Mouse (Mus musculus) limb, embryonic 11.5 days (tissue): ENCODE data around the gene Banf1. TPM values are rescaled to one million over a fixed set of nuclear protein-coding genes. Genes with fewer than 3 reads are reported as not detected.

Experiments
- ATAC-seq: fragments of 200-750 bp; cut with Nextera tagmentation; 2 replicates; pipeline ENCODE4 v1.8.0; 2017; ENCODE audit warnings: low read depth; ENCODE audit not compliant: insufficient number of reproducible peaks, low FRiP score, low TSS enrichment
- DNase-seq: peaks from one replicate; pipeline ENCODE4 v3.0.0-alpha.2; 2015; ENCODE audit warnings: low spot score
- H3K27ac ChIP-seq: fragments of 300-500 bp; sonication (generic); replicated peaks from 2 replicates; pipeline ENCODE4 v1.5.1; 2014; ENCODE audit warnings: low read depth, mild to moderate bottlenecking, low read length
- H3K27me3 ChIP-seq: fragments of 300-500 bp; sonication (generic); 2 replicates; pipeline ENCODE4 v1.6.1; 2014; ENCODE audit warnings: mild to moderate bottlenecking, low read length, mixed read lengths; ENCODE audit not compliant: control insufficient read depth, insufficient read depth
- H3K36me3 ChIP-seq: fragments of 300-500 bp; sonication (generic); 2 replicates; pipeline ENCODE4 v1.6.1; 2014; ENCODE audit warnings: mild to moderate bottlenecking, low read length, moderate library complexity, mixed read lengths; ENCODE audit not compliant: control insufficient read depth, insufficient read depth
- H3K4me1 ChIP-seq: fragments of 300-500 bp; sonication (generic); 2 replicates; pipeline ENCODE4 v1.6.1; 2014; ENCODE audit warnings: low read length, mixed read lengths; ENCODE audit not compliant: control insufficient read depth, insufficient read depth
- H3K4me2 ChIP-seq: fragments of 300-500 bp; sonication (generic); 2 replicates; pipeline ENCODE4 v1.6.1; 2014; ENCODE audit warnings: low read depth, mild to moderate bottlenecking, moderate library complexity; ENCODE audit not compliant: severe bottlenecking
- H3K4me3 ChIP-seq: fragments of 300-500 bp; sonication (generic); 2 replicates; pipeline ENCODE4 v1.5.1; 2014; ENCODE audit warnings: low read depth, low read length
- H3K9ac ChIP-seq: fragments of 300-500 bp; sonication (generic); 2 replicates; pipeline ENCODE4 v1.6.1; 2014; ENCODE audit warnings: mild to moderate bottlenecking, low read length
- H3K9me3 ChIP-seq: fragments of 300-500 bp; sonication (generic); 2 replicates; pipeline ENCODE4 v1.6.1; 2016; ENCODE audit warnings: low read length; ENCODE audit not compliant: control insufficient read depth
- WGBS: fragments of 180-500 bp; shearing (Covaris S2); extraction: QIAGEN DNeasy Blood & Tissue Kit; methylation state at CpG from one replicate; pipeline ENCODE4 v1.1.7; 2014; 5-methylcytosine and 5-hydroxymethylcytosine counted together
- polyA plus RNA-seq: library from polyadenylated mRNA; unstranded; fragments of >200 nt; fragmentation: Nextera tagmentation; extraction: Ambion mirVana; gene quantifications from 2 replicates; pipeline ENCODE4 v1.2.1, GENCODE M21; 2014

The Banf1 gene
- polyA plus RNA-seq, 1 experiment from 2014 or later: 532 TPM

- H3K27me3 ChIP-seq: no peaks in the 10 kb centered on the region
- ATAC-seq: no peak
- H3K9me3 ChIP-seq: no peaks in the 10 kb centered on the region
- 88% methylated on average over 7 of the region's 7 CpGs for WGBS
- H3K4me3 ChIP-seq: no peak overlapping the region
- no peak overlapping the region for H3K9ac ChIP-seq
- H3K4me1 ChIP-seq: peaks cover 6% of the 10 kb centered on the region
- peaks cover 23% of the 10 kb centered on the region for H3K36me3 ChIP-seq
- H3K27ac ChIP-seq: no peak overlapping the region
- H3K4me2 ChIP-seq: no peak overlapping the region
- DNase-seq: no peak
These were observed 5.8 kb upstream of the Banf1 start for GRCm38 (mm10) chr19:5372724-5373123.

GRCm38 (mm10) chr19:5370932-5371331 is 4.0 kb upstream of the Banf1 start:
- DNase-seq (no peak), ATAC-seq (no peak)
- H3K9me3 ChIP-seq: no peaks in the 10 kb centered on the region
- WGBS: 86% methylated on average over 3 of the region's 3 CpGs
- no peak overlapping the region for H3K27ac ChIP-seq
- H3K9ac ChIP-seq: no peak overlapping the region
- H3K4me1 ChIP-seq: peaks cover 10% of the 10 kb centered on the region
- no peaks in the 10 kb centered on the region for H3K27me3 ChIP-seq
- H3K36me3 ChIP-seq: peaks cover 23% of the 10 kb centered on the region
- H3K4me2 ChIP-seq: no peak overlapping the region
- H3K4me3 ChIP-seq: no peak overlapping the region

DNA sequence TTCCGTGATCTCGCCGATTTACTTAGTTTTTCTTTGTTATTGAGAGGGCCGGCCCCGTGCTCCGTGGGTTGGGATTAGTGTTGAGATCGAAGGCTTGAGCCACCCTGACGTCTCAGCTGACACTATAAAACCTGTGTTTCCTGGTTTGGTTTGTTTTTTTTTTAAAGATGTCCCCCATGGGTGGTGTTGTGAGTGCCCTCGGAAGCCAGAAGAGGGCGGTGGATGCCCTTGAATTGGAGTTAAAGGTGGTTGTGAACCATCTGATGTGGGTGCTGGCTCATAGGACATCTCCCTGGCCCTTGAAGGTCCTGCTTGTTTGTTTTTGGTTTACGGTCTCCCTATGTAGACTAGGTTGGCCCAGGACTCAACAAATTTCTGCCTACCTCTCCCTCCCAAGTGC is 487 bp upstream of the Banf1 start:
- Histone ChIP-seq H3K4me1 (peaks cover 15% of the 10 kb centered on the region), H3K4me2 (peak overlapping the region; percentile 78), H3K36me3 (peaks cover 28% of the 10 kb centered on the region), H3K27me3 (no peaks in the 10 kb centered on the region), H3K4me3 (peak overlapping the region; percentile 99), H3K9ac (peak overlapping the region; percentile 89), H3K27ac (no peak overlapping the region), H3K9me3 (no peaks in the 10 kb centered on the region)
- ATAC-seq: no peak
- no peak for DNase-seq
- 10% methylated on average over 11 of the region's 11 CpGs for WGBS

DNA sequence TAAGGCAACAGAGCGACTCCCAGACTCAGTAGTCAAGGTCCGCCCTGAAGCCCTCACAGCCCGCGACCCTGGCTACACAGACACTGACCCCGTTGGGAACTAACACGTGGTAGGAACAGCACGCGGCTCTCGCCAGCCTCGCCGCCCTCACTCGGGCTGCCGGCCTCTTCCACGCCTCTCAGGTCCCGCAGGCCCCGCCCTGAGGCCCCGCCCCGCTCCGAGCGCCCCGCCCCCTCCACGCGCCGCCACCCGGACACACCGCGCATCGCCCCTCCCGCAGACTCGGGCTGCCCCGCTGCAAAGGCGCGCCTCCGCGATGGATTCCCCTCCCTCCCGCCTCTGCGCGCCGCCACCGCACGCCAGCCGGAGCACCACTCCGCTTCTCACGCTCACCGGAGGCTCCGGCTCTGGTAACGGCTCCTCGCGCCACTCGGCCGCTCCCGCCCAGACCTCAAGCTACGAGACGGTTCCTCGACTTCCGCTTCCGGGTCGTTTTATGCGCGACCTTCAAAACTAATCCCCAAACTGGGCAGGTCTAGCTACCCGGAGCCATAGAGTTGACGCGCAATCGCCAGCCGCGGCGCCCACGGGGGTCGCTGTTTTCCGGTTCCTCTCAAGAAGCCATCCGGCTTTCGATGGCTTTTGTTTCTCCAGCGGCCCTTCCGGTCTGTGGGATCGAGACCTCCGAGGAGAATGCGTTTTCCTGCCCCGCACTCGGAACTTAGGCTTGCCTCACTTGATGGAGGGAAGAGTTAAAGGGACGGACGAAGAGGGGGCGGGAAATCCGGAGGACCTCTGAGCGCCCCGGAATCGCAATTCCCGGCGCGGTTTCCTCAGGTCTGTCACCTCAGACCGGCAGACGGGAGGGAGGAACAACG is 554 bp downstream of the Banf1 start, which contains the start of gene Eif1ad:
Gene Eif1ad (plus strand): TSS at position 567 of the 878 bp plus-strand sequence.
- Histone ChIP-seq H3K9ac (peak within 1 kb of the TSS; percentile 89), H3K4me2 (peak within 1 kb of the TSS; percentile 91), H3K4me1 (peaks cover 15% of the 10 kb centered on the region), H3K4me3 (peak within 1 kb of the TSS; percentile 99), H3K9me3 (no peaks in the 10 kb centered on the region), H3K27me3 (no peaks in the 10 kb centered on the region), H3K27ac (peak within 1 kb of the TSS; percentile 92), H3K36me3 (peaks cover 24% of the 10 kb centered on the region)
- ATAC-seq: peak; percentile 95
- 0% methylated on average over 83 of the region's 92 CpGs for WGBS
- peak; percentile 97 for DNase-seq

GRCm38 (mm10) chr19:5365751-5366150 is 1.2 kb downstream of the Banf1 start:
- H3K27me3 ChIP-seq: no peaks in the 10 kb centered on the region
- DNase-seq (no peak), ATAC-seq (no peak)
- H3K4me1 ChIP-seq: peaks cover 15% of the 10 kb centered on the region
- WGBS: 21% methylated on average over 11 of the region's 11 CpGs
- H3K9me3 ChIP-seq: no peaks in the 10 kb centered on the region
- peak overlapping the region; percentile 89 for H3K9ac ChIP-seq
- peaks cover 22% of the 10 kb centered on the region for H3K36me3 ChIP-seq
- H3K4me2 ChIP-seq: peak overlapping the region; percentile 91
- peak overlapping the region; percentile 99 for H3K4me3 ChIP-seq
- H3K27ac ChIP-seq: peak overlapping the region; percentile 92; the same call in 1 of the 2 replicates

DNA sequence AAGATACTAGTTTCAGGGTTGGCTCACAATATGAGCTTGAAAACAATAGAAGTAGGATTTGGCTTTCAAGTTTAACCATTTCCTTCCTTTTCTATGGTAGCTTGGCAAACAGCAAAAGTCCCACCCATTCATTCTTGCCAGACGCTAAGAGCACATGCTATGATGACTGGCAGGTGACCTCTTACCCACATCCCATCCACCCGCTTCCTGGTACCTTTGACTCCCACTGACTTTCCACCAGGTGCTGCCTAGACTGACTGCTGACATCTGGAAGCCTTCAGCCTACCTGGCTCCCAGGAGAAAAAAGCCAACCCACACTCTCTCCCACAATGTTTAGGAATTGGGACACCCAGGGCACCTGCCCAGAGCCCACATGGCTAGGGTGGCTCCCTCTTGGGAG is 2.8 kb downstream of the Banf1 start:
- no peak overlapping the region for H3K4me3 ChIP-seq
- H3K4me1 ChIP-seq: peaks cover 15% of the 10 kb centered on the region
- H3K9me3 ChIP-seq: no peaks in the 10 kb centered on the region
- ATAC-seq (no peak), DNase-seq (no peak)
- no peak overlapping the region for H3K27ac ChIP-seq
- WGBS: 88% methylated on average over 2 of the region's 2 CpGs
- H3K27me3 ChIP-seq: no peaks in the 10 kb centered on the region
- no peak overlapping the region for H3K4me2 ChIP-seq
- no peak overlapping the region for H3K9ac ChIP-seq
- H3K36me3 ChIP-seq: peaks cover 12% of the 10 kb centered on the region; the same call in 1 of the 2 replicates

GRCm38 (mm10) chr19:5362186-5362585 is 4.8 kb downstream of the Banf1 start:
- 79% methylated on average over 2 of the region's 2 CpGs for WGBS
- H3K4me3 ChIP-seq: no peak overlapping the region
- H3K36me3 ChIP-seq: peaks cover 9% of the 10 kb centered on the region; the same call in 1 of the 2 replicates
- no peak overlapping the region for H3K4me2 ChIP-seq
- ATAC-seq (no peak), DNase-seq (no peak)
- H3K9ac ChIP-seq: no peak overlapping the region
- H3K27me3 ChIP-seq: no peaks in the 10 kb centered on the region
- no peak overlapping the region for H3K27ac ChIP-seq
- H3K9me3 ChIP-seq: peaks cover 2% of the 10 kb centered on the region; the same call in 1 of the 2 replicates
- peaks cover 6% of the 10 kb centered on the region for H3K4me1 ChIP-seq

DNA sequence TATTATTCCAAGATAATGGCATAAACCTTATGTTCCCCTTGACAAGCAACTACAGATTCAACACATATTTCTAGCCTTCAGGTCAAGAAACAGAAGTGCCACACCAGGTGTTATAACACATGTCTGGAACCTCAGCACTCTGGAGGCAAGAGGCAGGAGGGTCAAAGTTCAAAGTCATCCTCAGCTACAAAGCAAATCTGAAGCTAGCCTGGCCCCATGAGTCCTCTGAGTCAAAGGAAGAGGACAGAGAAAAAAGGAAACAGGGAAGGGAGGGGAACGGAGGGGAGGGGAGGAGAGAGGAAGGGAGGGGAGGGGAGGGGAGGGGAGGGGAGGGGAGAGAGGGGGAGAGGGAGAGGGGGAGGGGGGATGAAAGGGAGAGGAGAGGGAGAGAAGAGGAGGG is 10.9 kb downstream of the Banf1 start:
- H3K27me3 ChIP-seq: no peaks in the 10 kb centered on the region
- ATAC-seq (no peak), DNase-seq (no peak)
- H3K4me2 ChIP-seq: no peak overlapping the region
- no CpG with 5 or more reads among the region's 1 CpGs for WGBS
- no peak overlapping the region for H3K27ac ChIP-seq
- no peaks in the 10 kb centered on the region for H3K4me1 ChIP-seq
- H3K36me3 ChIP-seq: no peaks in the 10 kb centered on the region
- no peak overlapping the region for H3K9ac ChIP-seq
- no peak overlapping the region for H3K4me3 ChIP-seq
- H3K9me3 ChIP-seq: peaks cover 2% of the 10 kb centered on the region; the same call in 1 of the 2 replicates
